In genomic region chr13:45030830-45031229, GRCm38 (mm10) we compare ENCODE assay signal across 8 mouse cellular contexts. TPM values are rescaled to one million over a fixed set of nuclear protein-coding genes. Genes with fewer than 3 reads are reported as not detected.
A peak's percentile ranks its signal among the peaks of the same experiment; 100 is the strongest.
DNase-seq lines count a peak whose midpoint lies in the region; ATAC-seq and TF ChIP-seq lines count a peak whose summit lies in the region.

No protein-coding gene starts in this region.

- no peaks in the 10 kb centered on the region for H3K4me1 ChIP-seq in embryonic facial prominence, embryonic 11.5 days (ENCODE audit: control insufficient read depth, insufficient read depth, low read length)
- peaks cover 7% of the 10 kb centered on the region for H3K4me1 ChIP-seq in limb, embryonic 11.5 days (ENCODE audit: control insufficient read depth, insufficient read depth, low read length)
- H3K4me1 ChIP-seq in midbrain, postnatal 0 days (ENCODE audit: insufficient read depth, low read length): no peaks in the 10 kb centered on the region

- no peak overlapping the region for H3K4me3 ChIP-seq in embryonic facial prominence, embryonic 11.5 days (ENCODE audit: low read depth, low read length)
- H3K4me3 ChIP-seq in limb, embryonic 11.5 days (ENCODE audit: low read depth, low read length): no peak overlapping the region
- H3K4me3 ChIP-seq in midbrain, postnatal 0 days (ENCODE audit: low read depth, low read length): no peak overlapping the region

- H3K36me3 ChIP-seq in embryonic facial prominence, embryonic 11.5 days (replicated peaks; ENCODE audit: control insufficient read depth, insufficient read depth, low read depth, low read length): no peaks in the 10 kb centered on the region
- no peaks in the 10 kb centered on the region for H3K36me3 ChIP-seq in limb, embryonic 11.5 days (ENCODE audit: control insufficient read depth, insufficient read depth, low read length)
- no peaks in the 10 kb centered on the region for H3K36me3 ChIP-seq in midbrain, postnatal 0 days (ENCODE audit: insufficient read depth, low read length)

- no peaks in the 10 kb centered on the region for H3K9me3 ChIP-seq in embryonic facial prominence, embryonic 11.5 days (replicated peaks; ENCODE audit: control insufficient read depth, low read length)
- H3K9me3 ChIP-seq in limb, embryonic 11.5 days (ENCODE audit: control insufficient read depth, low read length): no peaks in the 10 kb centered on the region
- no peaks in the 10 kb centered on the region for H3K9me3 ChIP-seq in midbrain, postnatal 0 days (ENCODE audit: low read length)

- no peak overlapping the region for H3K9ac ChIP-seq in embryonic facial prominence, embryonic 11.5 days (replicated peaks; ENCODE audit: low read length)
- no peak overlapping the region for H3K9ac ChIP-seq in limb, embryonic 11.5 days (ENCODE audit: low read length)
- H3K9ac ChIP-seq in midbrain, postnatal 0 days (replicated peaks; ENCODE audit: low read length, poor library complexity, severe bottlenecking): no peak overlapping the region

- WGBS in embryonic facial prominence, embryonic 11.5 days: 14% methylated on average over 12 of the region's 12 CpGs
- 18% methylated on average over 12 of the region's 12 CpGs for WGBS in limb, embryonic 11.5 days
- WGBS in midbrain, postnatal 0 days: 14% methylated on average over 12 of the region's 12 CpGs

- peak; percentile 90 for DNase-seq in A20 (ENCODE audit: low read depth, low spot score)
- peak; percentile 88 for DNase-seq in adrenal gland, postnatal 25 days
- peak; percentile 96 for DNase-seq in embryonic facial prominence, embryonic 11.5 days (ENCODE audit: low spot score)
- peak; percentile 78 to 86 for DNase-seq in heart, adult 9 months (ENCODE audit: low spot score in 2 of 2)
- DNase-seq in kidney, adult 8-10 months: peak; percentile 78 to 85
- DNase-seq in limb, embryonic 11.5 days (ENCODE audit: low spot score): peak; percentile 89
- DNase-seq in midbrain, postnatal 0 days (ENCODE audit: low spot score): peak; percentile 96
- DNase-seq in spleen, postnatal 14 days (ENCODE audit: low spot score in 2 of 2): peak; percentile 68 to 81

- peak; percentile 100 for TF ChIP-seq CTCF in midbrain, postnatal 0 days (IDR thresholded peaks at IDR 0.05)

- H3K4me2 ChIP-seq in embryonic facial prominence, embryonic 11.5 days (ENCODE audit: low read depth, low read length): no peak overlapping the region
- H3K4me2 ChIP-seq in limb, embryonic 11.5 days (ENCODE audit: low read depth, severe bottlenecking): no peak overlapping the region
- H3K4me2 ChIP-seq in midbrain, postnatal 0 days (ENCODE audit: low read depth, low read length, poor library complexity, severe bottlenecking): no peak overlapping the region

- no peak overlapping the region for H3K27ac ChIP-seq in embryonic facial prominence, embryonic 11.5 days (replicated peaks; ENCODE audit: low read depth, low read length)
- H3K27ac ChIP-seq in limb, embryonic 11.5 days (replicated peaks; ENCODE audit: low read depth, low read length): no peak overlapping the region
- no peak overlapping the region for H3K27ac ChIP-seq in midbrain, postnatal 0 days (ENCODE audit: low read depth, low read length)

- ATAC-seq in embryonic facial prominence, embryonic 11.5 days (replicated peaks; ENCODE audit: insufficient number of reproducible peaks, low FRiP score, low TSS enrichment, low read depth): no peak
- ATAC-seq in limb, embryonic 11.5 days (ENCODE audit: insufficient number of reproducible peaks, low FRiP score, low TSS enrichment, low read depth): no peak
- ATAC-seq in midbrain, postnatal 0 days (ENCODE audit: low FRiP score): peak; percentile 23; the same call in 1 of the 2 replicates

- H3K27me3 ChIP-seq in embryonic facial prominence, embryonic 11.5 days (ENCODE audit: control insufficient read depth, insufficient read depth, low read length): no peaks in the 10 kb centered on the region
- no peaks in the 10 kb centered on the region for H3K27me3 ChIP-seq in limb, embryonic 11.5 days (ENCODE audit: control insufficient read depth, insufficient read depth, low read length)
- no peaks in the 10 kb centered on the region; the same call in 1 of the 2 replicates for H3K27me3 ChIP-seq in midbrain, postnatal 0 days (ENCODE audit: insufficient read depth, low read length)

RNA-seq across cellular contexts. Expression of gene Dtnbp1, which starts 28.9 kb away (rescaled TPM):
- 41.4 and 56.1 TPM in 2 replicates for total RNA-seq in adrenal gland, postnatal 25 days (2021)
- polyA plus RNA-seq in embryonic facial prominence, embryonic 11.5 days (2014; fragmentation: Nextera tagmentation; extraction: Ambion mirVana): 76.0 and 78.4 TPM in 2 replicates
- polyA plus RNA-seq in limb, embryonic 11.5 days (2014; fragmentation: Nextera tagmentation; extraction: Ambion mirVana): 75.3 and 83.3 TPM in 2 replicates
- 91.0 and 115 TPM in 2 replicates for total RNA-seq in midbrain, postnatal 0 days (2014; rRNA removed)
- polyA plus RNA-seq in midbrain, postnatal 0 days (2015; fragmentation: Nextera tagmentation; extraction: Ambion mirVana): 139 TPM in 2 replicates

RNA-seq across cellular contexts. Expression of gene Gm9817, which starts 47.7 kb away (rescaled TPM):
- total RNA-seq in adrenal gland, postnatal 25 days (2021): 0.12 TPM in 1 of 2 replicates, not detected in the other
- not detected in 2 replicates for polyA plus RNA-seq in embryonic facial prominence, embryonic 11.5 days (2014; fragmentation: Nextera tagmentation; extraction: Ambion mirVana)
- not detected in 2 replicates for polyA plus RNA-seq in limb, embryonic 11.5 days (2014; fragmentation: Nextera tagmentation; extraction: Ambion mirVana)
- not detected in 2 replicates for total RNA-seq in midbrain, postnatal 0 days (2014; rRNA removed)
- polyA plus RNA-seq in midbrain, postnatal 0 days (2015; fragmentation: Nextera tagmentation; extraction: Ambion mirVana): 0.17 TPM in 1 of 2 replicates, not detected in the other
